Mouse (Mus musculus) T-helper 17 cell (primary cell): ENCODE data around the gene Bcan.

ENCODE experiments used
- in situ Hi-C, 2 experiments: fragments of 300-600 bp; cut with MboI, MseI; formaldehyde crosslinking; loops; 1 replicate in 1 of 2; 2 replicates in 1 of 2; pipeline ENCODE4 v1.15.1; 2025; ENCODE audit warnings: high pct_unique_total_duplicates in 2 of 2

Bcan gene

DNA sequence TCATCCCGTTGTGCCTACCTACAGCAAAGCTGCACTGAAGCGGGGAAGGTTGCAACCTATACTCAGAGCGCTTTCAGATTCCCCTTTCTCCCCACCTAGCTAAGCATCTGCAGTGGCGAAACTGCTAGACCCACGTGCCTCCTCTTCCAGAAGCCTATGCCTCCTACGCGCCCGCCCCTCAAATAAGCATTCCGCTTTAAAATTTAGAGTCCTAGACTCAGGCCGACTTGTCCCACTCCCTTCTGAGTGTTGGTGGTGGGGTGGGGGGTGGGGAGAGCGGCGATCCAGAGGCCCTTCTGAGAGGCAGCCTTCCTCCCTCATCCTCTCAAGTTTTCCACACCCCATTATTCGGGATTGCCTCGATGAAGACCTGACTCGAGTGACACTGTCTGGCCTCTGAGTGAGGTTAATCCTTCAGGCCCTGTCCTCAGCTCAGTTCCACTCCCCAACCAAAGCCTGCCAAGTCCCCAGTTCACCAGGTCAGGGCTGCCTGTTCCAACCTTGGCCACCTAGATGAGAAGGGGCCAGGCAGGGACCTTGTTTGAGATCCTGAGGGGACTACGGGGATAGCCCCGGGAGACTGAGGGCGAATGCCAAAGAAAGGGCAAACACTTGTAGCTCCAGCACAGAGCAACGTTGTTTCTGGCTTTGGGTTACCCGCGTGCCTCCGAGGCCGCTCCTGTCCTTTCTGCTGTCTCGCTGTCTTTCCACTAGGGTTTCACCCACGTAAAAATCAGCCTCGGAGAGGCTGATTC lies 52.8 kb downstream of the Bcan start:
- in situ Hi-C loops, result no loop called here

DNA sequence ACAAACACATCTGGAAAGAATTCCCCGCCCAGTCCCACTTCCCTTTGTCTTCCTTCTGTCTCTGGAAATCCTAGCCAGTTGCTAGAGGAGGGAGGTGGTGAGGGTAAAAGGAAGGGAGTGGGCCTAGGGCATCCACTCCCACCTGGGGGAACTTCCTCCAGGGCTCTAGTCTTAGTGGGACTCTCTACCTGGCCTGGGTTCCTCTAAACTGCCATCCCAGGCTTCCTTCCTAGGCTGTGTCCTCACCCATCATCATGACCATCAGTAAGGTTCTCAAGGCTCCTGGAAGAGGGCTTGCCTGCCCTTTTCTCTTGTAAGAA lies 53.5 kb downstream of the Bcan start:
- in situ Hi-C loops, result no loop called here

DNA sequence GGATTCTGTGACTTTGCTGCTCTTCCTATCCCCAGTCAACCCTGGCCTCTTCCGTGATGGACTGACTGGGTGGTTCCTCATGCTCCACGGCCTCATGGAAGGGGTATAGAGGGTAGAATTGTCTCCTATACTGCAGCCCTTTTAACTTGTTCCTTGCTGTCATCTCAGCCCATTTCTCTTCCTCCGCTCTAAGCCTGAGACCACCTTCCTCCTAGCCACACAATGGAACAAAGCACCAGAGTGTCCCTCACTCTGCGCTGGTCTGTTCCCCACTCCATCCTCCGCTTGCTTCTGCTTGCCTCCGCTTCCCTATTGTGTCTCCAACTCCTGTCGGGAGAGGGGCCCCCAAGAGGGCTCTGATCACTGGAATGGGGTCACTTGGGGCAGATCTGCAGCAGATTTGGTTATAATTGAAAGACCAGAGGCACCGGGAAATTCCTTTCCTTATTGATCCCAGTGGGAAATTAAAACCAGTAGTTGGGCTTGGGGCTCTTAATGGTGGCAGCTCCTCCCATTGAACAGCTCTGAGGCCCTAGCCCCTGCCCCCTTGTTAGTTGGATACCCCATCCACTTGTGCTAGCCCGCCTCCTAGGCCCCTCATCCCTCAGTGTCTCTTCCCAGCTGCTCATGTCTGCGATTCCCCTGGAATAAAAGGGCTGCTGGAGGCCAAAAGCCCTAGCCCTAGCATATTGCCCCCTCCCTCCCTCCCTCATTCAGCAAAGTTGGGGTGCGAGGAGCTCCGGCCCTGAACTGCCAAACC lies 54.1 kb downstream of the Bcan start:
- in situ Hi-C loops, result no loop called here

DNA sequence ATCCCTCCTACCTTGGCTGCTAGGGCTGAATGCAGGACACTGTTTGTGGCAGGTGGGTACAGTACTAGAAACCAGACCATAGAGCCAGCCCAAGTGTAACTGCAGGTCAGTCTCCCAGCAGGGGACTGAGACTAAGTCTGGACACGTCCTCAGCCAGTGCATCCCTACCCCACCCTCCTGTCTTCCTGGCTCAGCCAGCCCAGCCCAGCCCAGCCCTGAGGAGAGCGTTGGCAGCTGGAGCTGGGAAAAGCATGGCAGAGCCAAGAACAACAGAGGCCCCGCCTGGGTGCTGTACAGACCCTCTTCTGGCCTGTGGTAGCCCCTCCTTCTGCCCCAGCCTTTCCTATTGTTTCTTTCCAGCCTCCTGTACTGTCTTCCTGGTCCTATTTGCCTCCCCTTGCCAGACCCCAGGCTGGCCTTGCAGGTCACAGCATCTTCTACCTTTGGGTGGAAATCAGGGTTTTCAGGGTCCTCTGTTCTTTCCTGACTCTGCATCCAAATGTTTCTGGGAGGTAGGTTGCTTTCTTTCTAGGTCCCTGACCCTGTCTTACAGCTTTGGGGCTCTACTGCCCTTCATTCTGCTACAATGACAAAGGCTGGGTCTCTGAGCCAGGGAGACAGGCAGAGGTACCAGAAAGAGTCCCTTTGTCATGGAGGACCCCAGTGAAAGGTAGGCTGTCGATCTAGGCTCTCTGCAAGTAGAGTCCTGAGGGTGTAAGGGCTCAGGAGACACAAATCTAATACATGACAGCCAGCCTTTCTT lies 55.0 kb downstream of the Bcan start:
- in situ Hi-C loops, result no loop called here

DNA sequence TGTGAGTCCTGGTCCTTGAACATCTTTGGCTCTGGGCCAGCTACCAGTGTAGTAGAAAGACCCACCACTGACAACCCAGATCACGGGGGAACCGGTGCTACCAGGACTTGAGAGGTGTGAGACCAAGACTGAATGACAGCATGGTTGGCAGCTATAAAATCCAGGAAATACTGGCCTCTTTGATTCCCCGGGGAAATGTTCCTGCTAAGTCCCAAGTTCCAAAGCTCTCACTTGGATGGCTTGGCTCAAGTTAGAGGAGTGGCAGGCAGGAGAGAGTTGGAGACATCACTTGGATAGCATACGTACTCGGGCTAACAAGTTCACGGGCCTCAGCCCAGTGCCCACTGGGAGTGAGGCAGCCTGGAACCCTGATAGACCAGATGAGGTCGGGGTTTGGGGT lies 56.4 kb downstream of the Bcan start:
- in situ Hi-C loops, result no loop called here

GRCm38 (mm10) chr3:87942471-87942870 lies 57.6 kb downstream of the Bcan start:
- in situ Hi-C loops, result no loop called here

DNA sequence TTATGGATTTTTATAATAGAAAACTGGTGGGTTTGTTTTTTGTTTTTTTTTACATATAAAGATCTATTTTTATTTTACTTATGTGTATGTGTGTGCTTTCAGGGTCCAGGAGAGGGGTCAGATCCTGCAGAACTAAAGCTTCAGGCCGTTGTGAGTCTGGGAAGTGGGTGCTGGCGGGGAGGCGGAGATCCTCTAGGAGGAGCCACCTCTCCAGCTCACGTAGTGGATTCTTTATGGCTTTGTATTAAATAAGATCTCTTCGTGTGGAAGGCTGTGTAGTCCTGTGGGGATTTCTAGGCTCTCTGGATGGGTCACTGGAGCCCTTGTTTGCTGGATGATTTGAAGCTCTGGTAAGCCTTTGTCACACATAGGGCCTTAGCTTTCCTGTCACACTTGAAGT lies 59.4 kb downstream of the Bcan start:
- in situ Hi-C loops, result no loop called here
